Mouse (Mus musculus) embryonic facial prominence, embryonic 14.5 days (tissue): Measurements from ENCODE around the gene Plcd3. TPM values are rescaled to one million over a fixed set of nuclear protein-coding genes. Genes with fewer than 3 reads are reported as not detected.
A peak's percentile ranks its signal among the peaks of the same experiment; 100 is the strongest.

Experiments used
- ATAC-seq: fragments of 200-750 bp; cut with Nextera tagmentation; 2 replicates; pipeline ENCODE4 v1.8.0; 2017; ENCODE audit warnings: low read depth, moderate number of reproducible peaks, moderate TSS enrichment
- DNase-seq: peaks from one replicate; pipeline ENCODE4 v3.0.0-alpha.2; 2015; ENCODE audit warnings: low spot score
- H3K27ac ChIP-seq: fragments of 300-500 bp; sonication (generic); replicated peaks from 2 replicates; pipeline ENCODE4 v1.5.1; 2014; ENCODE audit warnings: low read depth, mild to moderate bottlenecking, low read length, moderate library complexity
- H3K27me3 ChIP-seq: fragments of 300-500 bp; sonication (generic); replicated peaks from 2 replicates; pipeline ENCODE4 v1.6.1; 2014; ENCODE audit warnings: low read length; ENCODE audit not compliant: control insufficient read depth, insufficient read depth
- H3K36me3 ChIP-seq: fragments of 300-500 bp; sonication (generic); 2 replicates; pipeline ENCODE4 v1.6.1; 2014; ENCODE audit warnings: low read length, mixed read lengths; ENCODE audit not compliant: control insufficient read depth, insufficient read depth
- H3K4me1 ChIP-seq: fragments of 300-500 bp; sonication (generic); 2 replicates; pipeline ENCODE4 v1.6.1; 2014; ENCODE audit warnings: antibody characterized with exemption, low read length; ENCODE audit not compliant: control insufficient read depth, insufficient read depth
- H3K4me2 ChIP-seq: fragments of 300-500 bp; sonication (generic); 2 replicates; pipeline ENCODE4 v1.6.1; 2014; ENCODE audit warnings: low read depth, mild to moderate bottlenecking, low read length, moderate library complexity, mixed read lengths
- H3K4me3 ChIP-seq: fragments of 300-500 bp; sonication (generic); 2 replicates; pipeline ENCODE4 v1.5.1; 2014; ENCODE audit warnings: low read depth, mild to moderate bottlenecking, low read length
- H3K9ac ChIP-seq: fragments of 300-500 bp; sonication (generic); 2 replicates; pipeline ENCODE4 v1.6.1; 2014; ENCODE audit warnings: low read depth, mild to moderate bottlenecking, low read length, moderate library complexity, mixed read lengths
- H3K9me3 ChIP-seq: fragments of 300-500 bp; sonication (generic); 2 replicates; pipeline ENCODE4 v1.6.1; 2016; ENCODE audit warnings: low read length; ENCODE audit not compliant: control insufficient read depth
- WGBS: fragments of 180-500 bp; shearing (Covaris S2); extraction: QIAGEN DNeasy Blood & Tissue Kit; methylation state at CpG from one replicate; pipeline ENCODE4 v1.1.7; 2014; 5-methylcytosine and 5-hydroxymethylcytosine counted together
- polyA plus RNA-seq: library from polyadenylated mRNA; unstranded; fragments of >200 nt; fragmentation: Nextera tagmentation; extraction: Ambion mirVana; gene quantifications from 2 replicates; pipeline ENCODE4 v1.2.1, GENCODE M21; 2014

Gene Plcd3
- polyA plus RNA-seq, 1 experiment from 2014 or later: 3.0 TPM

DNA sequence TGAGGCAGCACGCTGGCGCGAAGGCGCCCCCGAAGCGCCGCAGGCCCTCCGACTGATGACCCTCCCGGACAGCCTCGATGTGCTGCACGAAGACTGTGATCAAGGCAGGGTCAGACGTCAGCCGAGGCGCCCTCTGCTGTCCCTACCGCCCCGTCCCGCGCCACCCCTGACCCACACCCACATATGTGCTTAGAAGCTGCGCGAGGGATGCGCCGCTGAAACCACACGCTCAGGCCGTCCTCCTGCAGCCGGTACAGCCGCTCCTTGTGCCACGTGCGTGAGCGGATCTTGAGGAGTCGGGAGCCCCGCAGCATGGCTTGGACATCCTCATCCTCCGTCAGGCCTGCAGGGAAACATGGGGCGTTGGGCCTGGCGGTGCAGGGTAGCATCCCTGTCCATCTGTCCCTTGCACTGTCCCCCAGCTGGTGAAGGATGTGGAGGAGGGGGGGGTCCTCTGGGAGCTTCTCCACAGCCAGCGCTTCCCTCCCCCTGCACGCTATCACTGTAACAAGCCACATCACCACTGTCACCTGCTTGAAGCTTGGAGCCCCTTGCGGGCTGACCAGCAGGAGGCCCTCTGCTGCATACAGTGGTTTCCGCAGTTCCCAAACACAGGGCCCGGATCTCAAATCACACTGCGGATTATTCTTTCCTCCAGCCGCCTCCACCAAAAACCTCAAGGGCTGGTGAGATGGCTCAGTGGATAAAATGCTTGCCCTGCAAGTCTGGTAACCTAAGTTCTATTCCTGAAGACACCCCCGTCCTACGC lies 21.0 kb downstream of the Plcd3 start:
- Histone ChIP-seq H3K4me2 (peak overlapping the region; percentile 54), H3K9me3 (no peaks in the 10 kb centered on the region), H3K4me1 (peaks cover 8% of the 10 kb centered on the region), H3K4me3 (peak overlapping the region; percentile 29), H3K9ac (peak overlapping the region; percentile 40; the same call in 1 of the 2 replicates), H3K27ac (no peak overlapping the region), H3K27me3 (peaks cover 31% of the 10 kb centered on the region), H3K36me3 (no peaks in the 10 kb centered on the region)
- ATAC-seq: peak; percentile 70
- DNase-seq: peak; percentile 45
- WGBS: 5% methylated on average over 32 of the region's 43 CpGs

DNA sequence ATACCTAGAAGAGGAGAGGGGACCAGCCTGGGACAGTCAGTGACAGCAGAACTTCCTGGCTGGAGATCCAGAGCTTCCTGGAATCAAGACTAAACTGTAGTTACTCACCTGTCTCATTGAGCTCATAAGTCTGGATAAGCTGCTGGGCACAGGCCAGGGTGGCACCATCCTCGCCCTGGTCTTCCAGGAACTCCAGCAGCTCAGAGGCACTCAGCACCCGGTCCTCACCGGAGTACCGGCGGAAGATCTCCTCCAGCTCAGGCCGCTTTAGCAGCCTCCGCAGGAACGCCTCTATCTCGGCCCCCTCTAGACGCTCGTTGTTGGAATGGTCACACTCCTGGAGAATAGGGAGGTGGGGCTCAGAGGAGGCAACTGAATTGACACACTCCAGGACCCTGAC lies 23.3 kb downstream of the Plcd3 start:
- H3K27me3 ChIP-seq: peaks cover 31% of the 10 kb centered on the region
- WGBS: 81% methylated on average over 11 of the region's 11 CpGs

DNA sequence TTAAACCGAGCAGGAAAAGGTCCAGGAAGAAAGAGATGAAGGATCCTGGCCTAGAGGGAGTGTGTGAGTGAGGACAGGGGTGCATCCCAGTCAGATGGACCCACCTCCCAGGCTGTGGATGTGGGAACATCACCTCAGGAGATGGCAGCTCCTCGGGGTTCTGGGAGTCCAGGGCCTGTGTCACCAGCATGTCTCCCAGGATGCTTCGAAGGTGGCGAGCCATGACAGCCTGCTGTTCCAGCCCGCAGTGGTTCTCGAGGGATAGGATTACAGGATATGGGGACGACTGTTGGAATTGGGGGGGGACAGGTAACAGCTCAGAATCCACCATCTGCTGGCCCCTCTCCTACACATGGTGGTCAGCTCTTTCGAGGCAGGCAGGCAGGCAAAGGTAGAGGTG lies 24.9 kb downstream of the Plcd3 start:
- no peak overlapping the region for H3K4me2 ChIP-seq
- H3K27ac ChIP-seq: no peak overlapping the region
- peaks cover 8% of the 10 kb centered on the region for H3K4me1 ChIP-seq
- H3K27me3 ChIP-seq: peaks cover 21% of the 10 kb centered on the region
- H3K9ac ChIP-seq: no peak overlapping the region
- no peak overlapping the region for H3K4me3 ChIP-seq
- DNase-seq (no peak), ATAC-seq (no peak)
- 0 out of 2 replicates have a peak, but pooled peaks cover 5% of the 10 kb centered on the region for H3K36me3 ChIP-seq
- no peaks in the 10 kb centered on the region for H3K9me3 ChIP-seq
- WGBS: 60% methylated on average over 8 of the region's 8 CpGs

More for the DNA sequence above, 23.3 kb downstream of the Plcd3 start:
- Histone ChIP-seq H3K9ac (no peak overlapping the region), H3K4me1 (peaks cover 8% of the 10 kb centered on the region), H3K27ac (no peak overlapping the region), H3K4me2 (no peak overlapping the region), H3K36me3 (no peaks in the 10 kb centered on the region), H3K4me3 (no peak overlapping the region), H3K9me3 (no peaks in the 10 kb centered on the region)
- no peak for DNase-seq
- ATAC-seq: no peak

DNA sequence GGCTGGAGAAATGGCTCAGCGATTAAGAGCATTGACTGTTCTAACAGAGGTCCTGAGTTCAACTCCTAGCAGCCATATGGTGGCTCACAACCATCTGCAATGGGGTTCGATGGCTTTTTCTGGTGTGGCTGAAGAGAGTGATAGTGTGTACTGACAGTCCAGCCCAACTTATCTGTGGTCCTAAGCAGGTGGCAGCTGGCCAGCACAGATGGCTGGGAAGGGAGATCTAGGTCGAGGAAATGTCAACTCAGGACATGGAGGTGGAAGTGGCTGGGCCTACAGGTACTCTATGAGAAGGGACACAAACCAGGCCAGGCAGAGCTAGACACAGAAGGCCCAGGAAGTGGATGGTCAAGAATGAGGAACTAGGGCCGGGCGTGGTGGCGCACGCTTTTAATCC lies 25.4 kb downstream of the Plcd3 start:
- no peak overlapping the region for H3K27ac ChIP-seq
- H3K36me3 ChIP-seq: 0 out of 2 replicates have a peak, but pooled peaks cover 6% of the 10 kb centered on the region
- no peak overlapping the region for H3K4me2 ChIP-seq
- H3K4me3 ChIP-seq: no peak overlapping the region
- H3K4me1 ChIP-seq: peaks cover 8% of the 10 kb centered on the region
- peaks cover 16% of the 10 kb centered on the region for H3K27me3 ChIP-seq
- DNase-seq: no peak
- H3K9me3 ChIP-seq: no peaks in the 10 kb centered on the region
- ATAC-seq: no peak
- 91% methylated on average over 7 of the region's 7 CpGs for WGBS
- H3K9ac ChIP-seq: no peak overlapping the region

DNA sequence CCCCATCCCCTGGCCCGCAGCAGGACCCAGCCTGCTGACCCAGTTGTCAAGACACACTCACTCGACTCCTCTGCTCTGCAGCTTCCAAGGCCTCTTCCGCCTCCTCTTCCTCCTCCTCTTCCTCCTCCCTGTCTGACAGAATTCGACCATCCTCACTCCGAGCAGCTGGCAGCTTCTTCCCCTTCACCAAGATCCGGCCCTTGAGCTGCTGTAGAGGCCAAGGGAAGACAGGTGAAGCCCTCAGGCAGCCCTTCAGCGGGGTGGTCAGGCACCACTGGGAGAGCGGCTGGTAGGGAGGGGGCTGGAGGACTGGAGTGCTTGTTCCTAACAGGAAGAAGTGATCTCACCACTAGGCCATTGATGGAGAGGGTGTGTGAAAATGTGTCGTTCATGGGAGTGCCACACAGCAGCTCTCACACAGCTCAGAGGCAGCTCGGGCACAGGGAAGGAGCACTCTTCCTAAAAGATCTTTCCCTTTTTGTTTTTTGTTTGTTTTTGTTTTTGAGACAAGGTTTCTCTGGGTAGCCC lies 26.6 kb downstream of the Plcd3 start:
- ATAC-seq (no peak), DNase-seq (no peak)
- Histone ChIP-seq H3K4me1 (no peaks in the 10 kb centered on the region), H3K27ac (no peak overlapping the region), H3K9ac (0 out of 2 replicates have a peak overlapping the region, but pooled peaks have one; percentile 1), H3K9me3 (no peaks in the 10 kb centered on the region), H3K36me3 (peaks cover 18% of the 10 kb centered on the region), H3K4me2 (no peak overlapping the region), H3K4me3 (no peak overlapping the region), H3K27me3 (peaks cover 4% of the 10 kb centered on the region)
- 20% methylated on average over 9 of the region's 10 CpGs for WGBS

DNA sequence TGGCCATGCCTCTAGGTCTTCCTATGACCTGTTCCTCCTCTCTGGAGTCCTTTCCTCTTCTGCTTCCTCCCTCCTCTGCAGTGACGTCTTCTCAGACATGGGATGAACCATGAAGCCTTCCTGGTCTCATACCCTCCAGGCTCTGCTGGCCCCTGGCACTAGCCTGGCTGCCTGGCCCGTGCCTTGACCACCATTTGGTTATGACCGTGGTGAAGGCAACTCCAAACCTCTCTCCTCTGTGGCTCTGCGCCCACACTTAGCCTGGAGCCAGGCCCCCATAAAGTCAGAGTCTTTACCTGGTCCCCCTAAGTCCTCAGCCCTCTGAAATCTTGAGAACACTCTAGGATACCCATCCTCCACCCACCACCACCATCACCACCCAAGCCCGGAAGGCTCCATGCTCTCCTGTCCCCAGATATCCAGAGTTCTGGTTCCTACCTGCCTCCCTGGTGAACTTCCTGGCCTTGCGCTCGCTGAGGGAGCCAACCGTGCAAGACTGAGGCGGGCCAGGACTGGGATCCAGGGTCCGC lies 27.3 kb downstream of the Plcd3 start:
- 58% methylated on average over 10 of the region's 10 CpGs for WGBS
- Histone ChIP-seq H3K9ac (0 out of 2 replicates have a peak overlapping the region, but pooled peaks have one; percentile 1), H3K27me3 (no peaks in the 10 kb centered on the region), H3K4me1 (no peaks in the 10 kb centered on the region), H3K9me3 (no peaks in the 10 kb centered on the region), H3K36me3 (peaks cover 24% of the 10 kb centered on the region), H3K27ac (no peak overlapping the region), H3K4me2 (no peak overlapping the region), H3K4me3 (no peak overlapping the region)
- ATAC-seq (no peak), DNase-seq (no peak)

DNA sequence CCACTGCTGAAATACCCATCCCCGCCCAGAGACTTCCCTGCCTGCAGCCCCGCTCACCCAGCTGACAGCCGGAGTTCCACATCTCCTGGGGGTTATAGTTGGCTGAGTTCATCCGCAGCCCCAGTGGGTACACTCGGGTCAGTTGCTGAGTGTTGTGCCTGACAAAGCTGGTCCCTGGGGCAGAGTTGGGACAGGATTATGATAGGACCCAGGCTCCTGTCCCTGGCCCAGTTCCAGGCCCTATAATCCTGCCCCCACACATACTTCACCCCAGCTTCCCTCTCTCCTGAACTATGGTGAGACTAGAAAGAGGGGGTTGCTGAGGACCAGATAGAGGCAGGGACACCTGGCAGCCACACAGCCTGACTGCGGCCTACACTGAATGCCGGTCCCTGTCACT lies 27.8 kb downstream of the Plcd3 start:
- 90% methylated on average over 7 of the region's 7 CpGs for WGBS
- H3K9me3 ChIP-seq: no peaks in the 10 kb centered on the region
- H3K36me3 ChIP-seq: peaks cover 30% of the 10 kb centered on the region
- ATAC-seq (no peak), DNase-seq (no peak)
- no peak overlapping the region for H3K9ac ChIP-seq
- H3K27me3 ChIP-seq: no peaks in the 10 kb centered on the region
- no peaks in the 10 kb centered on the region for H3K4me1 ChIP-seq
- no peak overlapping the region for H3K27ac ChIP-seq
- H3K4me3 ChIP-seq: no peak overlapping the region
- no peak overlapping the region for H3K4me2 ChIP-seq

DNA sequence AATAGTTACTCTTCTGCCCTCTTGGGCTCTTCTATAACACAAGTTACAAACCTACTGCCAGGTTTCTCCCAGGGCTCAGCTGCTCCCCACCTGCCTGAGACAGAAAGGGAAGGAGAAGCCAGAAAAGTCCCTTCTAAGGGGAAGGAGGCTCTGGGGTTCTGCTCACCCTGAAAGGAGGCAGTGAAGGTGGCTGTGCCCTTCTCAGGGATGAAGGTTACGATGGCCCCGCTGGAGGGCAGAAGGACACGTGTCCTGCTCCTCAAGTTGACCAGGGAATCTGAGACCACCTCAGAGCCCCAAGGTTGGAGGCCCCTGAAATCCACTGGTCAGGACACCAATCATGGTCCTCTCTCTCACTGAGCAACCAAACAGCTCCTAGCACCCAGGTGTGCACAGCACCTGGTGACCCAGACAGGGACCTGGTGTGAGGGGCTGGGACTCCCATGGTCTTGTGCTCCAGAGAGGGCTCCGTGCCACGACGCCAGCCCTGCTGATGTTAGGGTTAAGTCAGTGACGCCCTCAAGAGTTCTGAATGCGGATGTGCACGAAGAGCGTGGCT lies 31.1 kb downstream of the Plcd3 start:
- Histone ChIP-seq H3K36me3 (peaks cover 62% of the 10 kb centered on the region), H3K9me3 (no peaks in the 10 kb centered on the region), H3K27me3 (no peaks in the 10 kb centered on the region), H3K27ac (no peak overlapping the region), H3K4me3 (no peak overlapping the region), H3K4me1 (no peaks in the 10 kb centered on the region; the same call in 1 of the 2 replicates), H3K4me2 (no peak overlapping the region), H3K9ac (no peak overlapping the region)
- DNase-seq (no peak), ATAC-seq (no peak)
- WGBS: 90% methylated on average over 10 of the region's 10 CpGs
